Mouse (Mus musculus): Measurements from ENCODE around the gene Casp2. TPM values are rescaled to one million over a fixed set of nuclear protein-coding genes. Genes with fewer than 3 reads are reported as not detected.
A peak's percentile ranks its signal among the peaks of the same experiment; 100 is the strongest.

Casp2 gene
- polyA plus RNA-seq, 1 experiment from 2014 or later: 71.4 TPM

DNA sequence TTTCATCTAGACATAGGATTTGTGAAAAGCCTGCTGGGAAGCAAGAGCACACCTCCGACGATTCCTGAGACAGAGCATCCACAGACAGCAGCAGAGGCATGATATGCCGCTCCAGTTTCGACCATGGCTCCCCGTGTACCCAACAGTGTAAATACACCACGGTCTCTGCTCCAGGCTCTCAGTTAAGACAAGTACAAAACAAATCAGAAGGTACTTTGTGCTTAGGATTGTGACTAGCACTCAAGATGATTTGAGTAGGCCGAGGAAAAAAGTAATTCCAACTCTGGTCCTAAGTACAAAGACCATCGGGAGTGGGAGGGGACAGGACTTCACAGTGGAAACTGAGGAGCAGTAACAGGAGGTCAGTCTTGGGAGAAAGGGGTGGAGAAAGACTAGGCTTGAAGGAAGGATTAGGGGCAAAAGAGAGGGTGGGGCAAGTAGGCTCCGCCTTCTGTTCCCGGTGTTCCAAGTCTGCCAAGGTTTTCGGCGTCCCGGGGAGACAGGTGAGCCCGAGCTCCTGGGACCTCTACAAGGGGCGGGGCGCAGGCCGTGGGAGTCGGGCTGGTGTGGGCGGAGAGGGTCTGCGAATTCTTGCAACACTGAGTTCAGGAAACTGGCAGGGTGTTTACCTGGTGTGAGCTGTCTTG is 3.1 kb upstream of the Casp2 start, which contains the start of gene Tmem139:
Gene Tmem139 (plus strand): TSS at position 447 of the 647 bp plus-strand sequence.
- H3K27me3 ChIP-seq (ENCODE audit: control insufficient read depth, insufficient read depth, low read depth, low read length): no peaks in the 10 kb centered on the region
- H3K9ac ChIP-seq (ENCODE audit: low read length): peak within 1 kb of the TSS; percentile 38; the same call in 1 of the 2 replicates
- WGBS: 14% methylated on average over 20 of the region's 20 CpGs
- ATAC-seq (ENCODE audit: low read depth): peak; percentile 8; the same call in 1 of the 2 replicates
- H3K4me3 ChIP-seq (ENCODE audit: low read length): peak within 1 kb of the TSS; percentile 30
- peak within 1 kb of the TSS; percentile 90 for H3K27ac ChIP-seq (ENCODE audit: low read length)
- H3K4me2 ChIP-seq (ENCODE audit: low read depth, low read length): peak within 1 kb of the TSS; percentile 37
- H3K9me3 ChIP-seq (ENCODE audit: control insufficient read depth, low read length): no peaks in the 10 kb centered on the region
- peaks cover 9% of the 10 kb centered on the region for H3K4me1 ChIP-seq (replicated peaks; ENCODE audit: control insufficient read depth, insufficient read depth, low read length)
- H3K36me3 ChIP-seq (ENCODE audit: control insufficient read depth, insufficient read depth, low read length): no peaks in the 10 kb centered on the region

- Histone ChIP-seq H3K27me3 (ENCODE audit: control insufficient read depth, insufficient read depth, low read depth, low read length) (no peaks in the 10 kb centered on the region), H3K27ac (ENCODE audit: low read length) (peak overlapping the region; percentile 84), H3K4me2 (ENCODE audit: low read depth, low read length) (peak overlapping the region; percentile 76), H3K4me3 (ENCODE audit: low read length) (peak overlapping the region; percentile 89), H3K9me3 (ENCODE audit: control insufficient read depth, low read length) (no peaks in the 10 kb centered on the region), H3K4me1 (replicated peaks; ENCODE audit: control insufficient read depth, insufficient read depth, low read length) (peaks cover 6% of the 10 kb centered on the region), H3K9ac (ENCODE audit: low read length) (peak overlapping the region; percentile 96), H3K36me3 (ENCODE audit: control insufficient read depth, insufficient read depth, low read length) (peaks cover 27% of the 10 kb centered on the region)
- ATAC-seq (ENCODE audit: low read depth): no peak
- 0% methylated on average over 21 of the region's 21 CpGs for WGBS
These were observed 876 bp downstream of the Casp2 start for GRCm38 (mm10) chr6:42265391-42266330.

DNA sequence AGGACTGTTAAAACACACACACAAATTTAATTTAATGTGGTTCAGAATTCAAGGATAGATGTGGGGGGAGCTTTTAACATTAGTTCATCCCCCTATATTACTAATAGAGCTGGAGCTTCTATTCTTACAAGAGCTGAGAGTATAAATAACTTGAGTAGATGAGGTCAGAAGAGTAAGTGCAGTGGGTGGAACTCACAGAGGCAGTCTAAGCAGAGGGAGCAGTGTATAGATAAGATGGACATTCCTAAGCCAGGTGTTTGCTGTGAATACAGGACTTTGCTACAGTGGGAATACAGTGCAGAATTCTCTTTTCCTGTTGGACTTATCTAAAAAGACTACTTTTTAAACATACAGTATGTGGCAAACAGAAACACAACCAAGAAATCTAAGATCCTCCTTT is 6.0 kb downstream of the Casp2 start:
- Histone ChIP-seq H3K27ac (ENCODE audit: low read length) (no peak overlapping the region), H3K4me3 (ENCODE audit: low read length) (no peak overlapping the region), H3K9me3 (ENCODE audit: control insufficient read depth, low read length) (no peaks in the 10 kb centered on the region), H3K4me1 (replicated peaks; ENCODE audit: control insufficient read depth, insufficient read depth, low read length) (peaks cover 3% of the 10 kb centered on the region; the same call in 1 of the 2 replicates), H3K27me3 (ENCODE audit: control insufficient read depth, insufficient read depth, low read depth, low read length) (no peaks in the 10 kb centered on the region), H3K9ac (ENCODE audit: low read length) (no peak overlapping the region), H3K4me2 (ENCODE audit: low read depth, low read length) (no peak overlapping the region), H3K36me3 (ENCODE audit: control insufficient read depth, insufficient read depth, low read length) (peaks cover 52% of the 10 kb centered on the region)
- ATAC-seq (ENCODE audit: low read depth): no peak

GRCm38 (mm10) chr6:42276151-42276550 is 11.4 kb downstream of the Casp2 start:
- no peak overlapping the region for H3K4me2 ChIP-seq (ENCODE audit: low read depth, low read length)
- H3K9me3 ChIP-seq (ENCODE audit: control insufficient read depth, low read length): no peaks in the 10 kb centered on the region
- 38% methylated on average over 2 of the region's 2 CpGs for WGBS
- no peak overlapping the region for H3K4me3 ChIP-seq (ENCODE audit: low read length)
- H3K36me3 ChIP-seq (ENCODE audit: control insufficient read depth, insufficient read depth, low read length): peaks cover 50% of the 10 kb centered on the region
- no peak overlapping the region for H3K27ac ChIP-seq (ENCODE audit: low read length)
- H3K9ac ChIP-seq (ENCODE audit: low read length): no peak overlapping the region
- H3K4me1 ChIP-seq (replicated peaks; ENCODE audit: control insufficient read depth, insufficient read depth, low read length): no peaks in the 10 kb centered on the region
- no peaks in the 10 kb centered on the region for H3K27me3 ChIP-seq (ENCODE audit: control insufficient read depth, insufficient read depth, low read depth, low read length)
- no peak for ATAC-seq (ENCODE audit: low read depth)

GRCm38 (mm10) chr6:42282865-42283528 is 18.2 kb downstream of the Casp2 start:
- no peak overlapping the region for H3K9ac ChIP-seq (ENCODE audit: low read length)
- WGBS: 71% methylated on average over 5 of the region's 5 CpGs
- no peaks in the 10 kb centered on the region for H3K9me3 ChIP-seq (ENCODE audit: control insufficient read depth, low read length)
- no peak for ATAC-seq (ENCODE audit: low read depth)
- no peak overlapping the region for H3K4me2 ChIP-seq (ENCODE audit: low read depth, low read length)
- H3K36me3 ChIP-seq (ENCODE audit: control insufficient read depth, insufficient read depth, low read length): peaks cover 23% of the 10 kb centered on the region
- H3K27ac ChIP-seq (ENCODE audit: low read length): no peak overlapping the region
- no peak overlapping the region for H3K4me3 ChIP-seq (ENCODE audit: low read length)
- H3K27me3 ChIP-seq (ENCODE audit: control insufficient read depth, insufficient read depth, low read depth, low read length): no peaks in the 10 kb centered on the region
- no peaks in the 10 kb centered on the region for H3K4me1 ChIP-seq (replicated peaks; ENCODE audit: control insufficient read depth, insufficient read depth, low read length)

DNA sequence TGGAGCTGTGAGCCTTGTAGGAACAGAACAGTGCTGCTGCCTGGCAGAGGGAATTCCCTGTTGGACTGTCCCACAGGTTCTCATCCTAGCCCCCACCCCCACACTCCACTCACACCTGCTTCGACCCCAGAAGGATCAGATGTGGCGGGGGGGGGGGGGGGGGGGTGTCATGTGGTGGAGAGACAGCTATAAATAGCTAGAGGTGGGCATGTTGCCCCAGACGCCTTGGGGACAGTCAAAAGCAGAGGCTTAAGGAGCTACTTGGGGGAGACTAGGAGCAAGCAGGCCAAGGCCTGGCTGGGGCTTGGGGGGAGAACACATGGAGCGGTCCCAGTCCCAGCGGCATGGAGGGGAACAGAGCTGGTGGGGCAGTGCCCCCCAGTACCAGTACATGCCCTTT is 21.7 kb downstream of the Casp2 start, which contains the start of gene Clcn1:
Gene Clcn1 (plus strand): TSS at position 238 of the 400 bp plus-strand sequence.
- H3K27ac ChIP-seq (ENCODE audit: low read length): no peak within 1 kb of the TSS
- WGBS: 61% methylated on average over 5 of the region's 5 CpGs
- no peaks in the 10 kb centered on the region for H3K27me3 ChIP-seq (ENCODE audit: control insufficient read depth, insufficient read depth, low read depth, low read length)
- no peak within 1 kb of the TSS for H3K4me3 ChIP-seq (ENCODE audit: low read length)
- H3K4me2 ChIP-seq (ENCODE audit: low read depth, low read length): no peak within 1 kb of the TSS
- ATAC-seq (ENCODE audit: low read depth): no peak
- H3K9ac ChIP-seq (ENCODE audit: low read length): no peak within 1 kb of the TSS
- peaks cover 9% of the 10 kb centered on the region for H3K36me3 ChIP-seq (ENCODE audit: control insufficient read depth, insufficient read depth, low read length)
- no peaks in the 10 kb centered on the region for H3K4me1 ChIP-seq (replicated peaks; ENCODE audit: control insufficient read depth, insufficient read depth, low read length)
- H3K9me3 ChIP-seq (ENCODE audit: control insufficient read depth, low read length): no peaks in the 10 kb centered on the region

GRCm38 (mm10) chr6:42287562-42287961 is 22.8 kb downstream of the Casp2 start:
- Histone ChIP-seq H3K4me3 (ENCODE audit: low read length) (no peak overlapping the region), H3K27ac (ENCODE audit: low read length) (no peak overlapping the region), H3K9me3 (ENCODE audit: control insufficient read depth, low read length) (no peaks in the 10 kb centered on the region), H3K9ac (ENCODE audit: low read length) (no peak overlapping the region), H3K4me2 (ENCODE audit: low read depth, low read length) (no peak overlapping the region), H3K4me1 (replicated peaks; ENCODE audit: control insufficient read depth, insufficient read depth, low read length) (no peaks in the 10 kb centered on the region), H3K27me3 (ENCODE audit: control insufficient read depth, insufficient read depth, low read depth, low read length) (no peaks in the 10 kb centered on the region), H3K36me3 (ENCODE audit: control insufficient read depth, insufficient read depth, low read length) (no peaks in the 10 kb centered on the region; the same call in 1 of the 2 replicates)
- no peak for ATAC-seq (ENCODE audit: low read depth)

GRCm38 (mm10) chr6:42293327-42293726 is 28.5 kb downstream of the Casp2 start:
- 83% methylated on average over 6 of the region's 6 CpGs for WGBS
- ATAC-seq (ENCODE audit: low read depth): no peak
- no peaks in the 10 kb centered on the region for H3K27me3 ChIP-seq (ENCODE audit: control insufficient read depth, insufficient read depth, low read depth, low read length)
- H3K4me1 ChIP-seq (replicated peaks; ENCODE audit: control insufficient read depth, insufficient read depth, low read length): no peaks in the 10 kb centered on the region
- no peaks in the 10 kb centered on the region for H3K36me3 ChIP-seq (ENCODE audit: control insufficient read depth, insufficient read depth, low read length)
- H3K4me2 ChIP-seq (ENCODE audit: low read depth, low read length): no peak overlapping the region
- no peak overlapping the region for H3K27ac ChIP-seq (ENCODE audit: low read length)
- no peak overlapping the region for H3K4me3 ChIP-seq (ENCODE audit: low read length)
- H3K9me3 ChIP-seq (ENCODE audit: control insufficient read depth, low read length): no peaks in the 10 kb centered on the region
- no peak overlapping the region for H3K9ac ChIP-seq (ENCODE audit: low read length)

Measured in lung, embryonic 16.5 days (tissue).